Mouse (Mus musculus): ENCODE results near the gene Atf6. TPM values are rescaled to one million over a fixed set of nuclear protein-coding genes. Genes with fewer than 3 reads are reported as not detected.

Atf6 gene
- total RNA-seq, 2 experiments from 2014 or later = 52.5 to 56.3 TPM

DNA sequence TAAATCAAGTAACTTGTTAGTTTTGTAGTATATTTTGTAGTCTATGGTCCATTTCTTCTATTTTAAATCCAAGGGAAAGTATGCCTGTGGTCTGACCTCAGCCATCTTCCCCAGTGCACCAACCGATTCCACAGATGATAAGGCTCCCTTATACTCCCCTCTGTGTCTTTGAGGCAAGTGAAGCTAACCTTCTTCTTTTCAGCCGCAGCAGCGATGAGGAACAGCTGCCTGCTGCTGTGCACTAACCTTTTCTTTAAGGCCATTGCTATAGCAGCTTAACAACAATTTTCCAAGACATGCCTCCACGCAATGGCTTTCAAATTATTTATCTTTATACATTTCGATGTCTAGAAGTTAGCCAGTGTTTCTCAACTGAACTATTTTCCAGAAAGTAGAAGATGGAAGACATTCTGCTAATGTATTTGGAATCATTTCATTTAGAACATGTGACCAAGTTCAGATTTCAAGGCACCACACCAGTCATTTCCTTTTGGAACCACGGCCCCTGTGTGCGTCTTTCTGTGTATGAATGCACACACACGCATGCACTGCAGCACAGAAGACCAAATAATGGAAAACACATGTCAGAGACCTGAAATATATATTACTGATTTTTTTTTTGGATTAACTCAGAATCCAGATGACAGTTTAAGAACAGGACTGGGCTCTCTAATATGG is 149.3 kb downstream of the Atf6 start:
- intact Hi-C loops (cut with DNase I) = no loop called here

GRCm38 (mm10) chr1:170717241-170717828 is 150.2 kb downstream of the Atf6 start:
- no peak for DNase-seq
- intact Hi-C loops (cut with DNase I) = no loop called here

More for the DNA sequence above, 149.3 kb downstream of the Atf6 start:
- no peak for DNase-seq

DNA sequence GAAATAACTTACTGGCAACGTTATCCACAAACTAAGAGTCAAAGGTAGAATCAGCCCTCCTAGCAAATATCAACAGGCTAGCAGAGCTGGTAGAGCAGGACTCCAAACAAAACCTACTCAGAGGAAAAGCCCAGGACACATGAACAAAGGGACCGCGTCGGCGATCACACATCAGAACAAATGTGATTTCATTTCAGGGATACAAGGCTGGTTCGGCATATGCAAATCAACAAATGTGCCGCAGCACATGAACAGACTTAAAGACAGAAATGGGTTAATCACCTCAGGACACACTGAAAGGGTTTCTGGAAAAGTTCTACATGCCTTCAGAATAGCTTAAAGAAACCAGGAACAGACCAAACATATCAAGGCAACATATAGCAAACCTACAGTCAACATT is 155.8 kb downstream of the Atf6 start:
- DNase-seq = no peak
- intact Hi-C loops (cut with DNase I) = no loop called here

DNA sequence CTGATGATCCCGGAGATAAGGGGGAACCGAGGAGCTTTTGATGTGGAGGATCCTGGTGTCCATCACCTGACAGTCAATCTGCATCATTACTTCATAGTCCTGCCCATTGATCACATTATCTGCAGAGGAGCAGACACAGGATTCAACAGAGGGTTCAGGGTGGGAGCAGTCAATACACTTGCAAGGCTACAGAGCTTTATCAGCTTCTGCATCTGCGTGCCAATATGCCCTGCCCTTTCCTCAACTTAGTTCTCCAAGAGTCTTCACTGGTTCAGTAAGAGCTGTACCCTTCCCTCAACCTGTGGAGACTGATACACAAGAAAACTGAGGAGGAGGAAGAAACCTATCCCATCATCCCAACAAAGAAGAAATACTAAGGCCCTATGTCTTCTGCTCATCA is 157.6 kb downstream of the Atf6 start:
- intact Hi-C loops (cut with DNase I) = no loop called here
- no peak for DNase-seq

DNA sequence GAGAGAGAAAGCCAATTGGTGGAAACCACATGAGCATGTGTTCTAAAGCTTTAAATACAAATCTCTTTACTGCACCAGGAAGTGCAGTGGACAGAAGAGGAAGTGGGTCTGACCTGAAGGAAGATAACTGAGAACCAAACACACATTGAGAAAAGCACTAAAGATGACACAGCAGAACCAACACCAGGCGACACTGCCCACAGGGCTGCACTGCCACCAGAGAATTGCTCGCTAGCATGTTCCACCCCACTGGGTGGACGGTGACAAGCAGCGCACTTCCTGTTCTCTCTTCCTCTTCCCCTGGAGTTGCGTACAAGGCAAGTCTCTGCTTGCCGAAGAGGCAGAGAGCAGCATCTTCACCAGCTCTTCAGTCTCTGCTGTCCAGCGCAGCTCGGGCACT is 158.1 kb downstream of the Atf6 start:
- intact Hi-C loops (cut with DNase I) = no loop called here
- DNase-seq = peak in 1 of 2 experiments; percentile 43

- intact Hi-C loops (cut with DNase I) = no loop called here
- no peak for DNase-seq
Observed at GRCm38 (mm10) chr1:170709034-170709433, 158.5 kb downstream of the Atf6 start.

DNA sequence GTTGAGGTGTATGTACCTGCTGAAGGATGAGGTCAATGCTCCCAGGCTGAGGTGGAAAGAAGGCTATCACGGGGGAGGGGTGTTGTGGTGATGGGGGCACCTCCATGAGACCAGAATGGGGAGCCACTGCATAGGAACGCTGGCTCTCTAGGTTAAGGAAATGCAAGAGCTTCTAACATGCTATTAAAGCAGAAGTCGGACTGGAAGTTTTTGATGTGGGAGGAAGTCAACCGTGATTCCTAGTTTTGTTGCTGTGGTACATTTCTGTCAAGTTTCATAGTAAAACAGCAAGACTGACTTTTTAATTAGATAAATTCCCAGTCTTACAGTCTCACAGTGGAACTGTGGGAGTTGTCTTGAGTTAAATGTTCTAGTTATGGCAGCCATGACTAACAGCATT is 161.5 kb downstream of the Atf6 start:
- no peak for DNase-seq
- intact Hi-C loops (cut with DNase I) = no loop called here

DNA sequence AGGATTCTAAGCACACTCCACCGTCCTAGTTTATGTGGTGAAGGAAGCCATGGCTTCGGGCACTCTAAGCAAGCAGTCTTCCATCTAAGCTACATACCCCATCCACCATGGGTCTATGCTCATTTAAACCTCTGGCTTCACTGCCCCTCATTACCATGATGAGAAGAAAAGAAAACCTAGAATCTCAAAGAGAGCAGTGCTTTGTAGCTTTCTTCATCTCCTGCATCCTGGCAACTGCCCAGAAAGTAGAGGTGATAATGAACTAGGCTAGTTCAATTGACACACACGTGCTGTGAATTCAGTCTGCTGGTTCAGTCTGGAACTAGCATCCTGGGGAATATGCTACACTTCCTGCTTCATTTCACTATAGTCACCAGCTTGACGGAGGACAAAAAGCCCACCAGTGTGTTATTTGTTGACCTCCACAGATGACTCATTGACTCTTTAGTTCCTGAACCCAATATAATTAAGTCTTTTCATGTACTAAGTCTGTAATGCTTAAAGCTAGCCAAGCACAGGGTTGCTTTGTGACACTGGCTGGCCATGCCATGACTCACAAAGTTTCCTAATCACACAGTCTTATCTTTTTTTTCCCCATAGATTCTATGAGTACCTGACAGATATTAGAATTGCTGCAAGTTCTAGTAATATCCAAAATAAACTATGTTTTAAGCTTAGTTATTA is 162.5 kb downstream of the Atf6 start:
- intact Hi-C loops (cut with DNase I) = loop anchor here (5.0 kb wide), 1 partner anchor 53 kb away; no protein-coding TSS in a partner anchor

GRCm38 (mm10) chr1:170704103-170704502 is 163.5 kb downstream of the Atf6 start:
- intact Hi-C loops (cut with DNase I) = loop anchor here (5.0 kb wide), 1 partner anchor 52 kb away; no protein-coding TSS in a partner anchor
- DNase-seq = no peak

More for the DNA sequence above, 162.5 kb downstream of the Atf6 start:
- no peak for DNase-seq

GRCm38 (mm10) chr1:170702958-170703357 is 164.6 kb downstream of the Atf6 start:
- intact Hi-C loops (cut with DNase I) = loop anchor here (5.0 kb wide), 1 partner anchor 51 kb away; no protein-coding TSS in a partner anchor
- DNase-seq = no peak

- DNase-seq = no peak
- intact Hi-C loops (cut with DNase I) = loop anchor here (5.0 kb wide), 1 partner anchor 50 kb away; no protein-coding TSS in a partner anchor
Observed at GRCm38 (mm10) chr1:170702263-170702662, 165.3 kb downstream of the Atf6 start.

- DNase-seq = no peak
- intact Hi-C loops (cut with DNase I) = loop anchor here (5.0 kb wide), 1 partner anchor 49 kb away; no protein-coding TSS in a partner anchor
Observed at GRCm38 (mm10) chr1:170701582-170701981, 166.0 kb downstream of the Atf6 start.

DNA sequence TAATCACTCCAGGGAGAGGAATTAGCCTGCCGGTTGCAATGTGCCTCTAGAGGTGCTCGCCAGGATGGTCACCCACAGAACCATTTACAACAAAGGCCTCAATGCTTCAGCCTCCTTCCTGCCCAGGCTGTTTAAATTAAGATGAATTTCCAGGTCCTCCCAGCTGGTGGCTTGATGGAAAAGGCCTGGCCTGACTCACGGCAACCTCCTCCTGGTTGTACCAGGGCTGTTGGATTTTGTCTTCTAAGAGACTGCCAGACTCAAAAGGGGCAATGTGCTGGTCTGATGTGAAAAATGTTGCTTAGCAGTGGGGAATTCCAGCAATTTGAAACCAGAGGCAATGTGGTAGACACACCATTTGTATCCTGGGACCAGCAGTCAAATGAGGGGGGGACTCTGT is 166.4 kb downstream of the Atf6 start:
- intact Hi-C loops (cut with DNase I) = loop anchor here (5.0 kb wide), 1 partner anchor 49 kb away; no protein-coding TSS in a partner anchor
- no peak for DNase-seq

- intact Hi-C loops (cut with DNase I) = loop anchor here (5.0 kb wide), 1 partner anchor 48 kb away; no protein-coding TSS in a partner anchor
Observed at GRCm38 (mm10) chr1:170700496-170701027, 167.0 kb downstream of the Atf6 start.

DNA sequence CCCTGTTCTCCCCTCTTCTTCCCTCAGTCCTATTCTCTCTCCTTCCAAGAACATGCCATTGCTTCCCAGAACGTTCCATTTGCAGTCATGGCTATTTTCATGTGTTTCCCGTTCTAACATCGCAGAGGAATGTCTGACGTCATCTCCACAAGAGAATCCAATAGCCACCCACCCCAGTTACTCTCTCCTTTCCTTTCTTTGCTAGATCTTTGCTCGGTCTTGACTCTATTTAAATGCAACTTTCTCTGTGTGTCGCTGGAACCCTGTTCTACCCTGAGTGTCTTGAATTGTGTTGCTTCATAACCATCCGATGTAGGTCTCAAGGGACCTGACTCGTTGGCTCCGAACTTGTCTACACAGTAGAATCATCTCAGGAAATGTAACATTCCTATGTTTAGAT is 168.0 kb downstream of the Atf6 start:
- DNase-seq = peak in 1 of 2 experiments; percentile 25
- intact Hi-C loops (cut with DNase I) = no loop called here

More at GRCm38 (mm10) chr1:170700496-170701027, 167.0 kb downstream of the Atf6 start:
- no peak for DNase-seq

GRCm38 (mm10) chr1:170698771-170699170 is 168.8 kb downstream of the Atf6 start:
- intact Hi-C loops (cut with DNase I) = no loop called here
- no peak for DNase-seq

DNA sequence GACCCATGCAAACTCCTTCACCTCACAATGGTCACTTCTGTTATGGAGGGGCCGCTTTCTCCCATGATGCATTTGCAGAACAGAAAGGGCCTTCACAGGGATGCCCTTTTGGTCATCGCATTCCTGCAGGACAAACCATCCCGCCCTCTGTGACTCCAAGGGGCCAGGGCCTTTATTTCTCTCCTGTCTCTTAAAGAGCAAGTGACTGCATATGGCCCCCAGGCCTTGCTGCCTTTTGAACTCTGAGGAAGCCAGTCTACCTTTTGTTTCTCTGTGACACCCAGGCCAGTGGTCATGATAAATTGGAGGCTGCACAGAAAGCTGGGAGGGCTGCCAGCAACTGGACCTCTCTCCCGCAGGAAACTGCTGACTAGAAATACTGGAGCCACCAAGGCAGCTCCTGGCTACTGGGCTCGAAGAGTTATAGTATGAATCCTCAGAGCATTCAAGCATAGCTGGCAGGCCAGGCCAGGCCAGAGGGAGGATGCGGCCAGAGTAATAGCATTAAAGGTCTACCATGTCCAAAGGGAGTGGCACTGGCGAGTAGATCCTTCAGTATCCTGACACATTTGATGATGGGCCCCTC is 169.7 kb downstream of the Atf6 start:
- DNase-seq = no peak
- intact Hi-C loops (cut with DNase I) = no loop called here

DNA sequence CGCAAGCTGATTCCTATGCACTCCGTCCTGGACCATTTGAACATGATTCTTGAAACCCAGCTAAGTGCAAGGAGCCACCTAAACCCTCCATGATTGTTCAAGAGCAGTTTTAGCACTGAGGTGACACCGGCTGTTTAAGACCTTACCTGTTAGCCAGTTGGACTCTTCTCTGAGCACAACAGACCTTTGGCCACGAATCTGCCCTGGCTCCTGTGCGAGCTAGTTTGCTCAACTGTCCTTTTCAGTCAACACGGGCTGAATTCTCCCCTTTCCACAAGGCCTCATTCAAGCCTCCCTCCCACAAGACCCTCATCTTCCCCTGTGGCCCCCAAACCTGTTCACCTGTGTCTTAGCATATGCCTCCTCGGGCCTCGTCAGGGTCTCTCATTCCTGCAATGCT is 170.6 kb downstream of the Atf6 start:
- intact Hi-C loops (cut with DNase I) = no loop called here
- DNase-seq = no peak

- no peak for DNase-seq
- intact Hi-C loops (cut with DNase I) = no loop called here
Observed at GRCm38 (mm10) chr1:170695326-170695725, 172.2 kb downstream of the Atf6 start.

DNA sequence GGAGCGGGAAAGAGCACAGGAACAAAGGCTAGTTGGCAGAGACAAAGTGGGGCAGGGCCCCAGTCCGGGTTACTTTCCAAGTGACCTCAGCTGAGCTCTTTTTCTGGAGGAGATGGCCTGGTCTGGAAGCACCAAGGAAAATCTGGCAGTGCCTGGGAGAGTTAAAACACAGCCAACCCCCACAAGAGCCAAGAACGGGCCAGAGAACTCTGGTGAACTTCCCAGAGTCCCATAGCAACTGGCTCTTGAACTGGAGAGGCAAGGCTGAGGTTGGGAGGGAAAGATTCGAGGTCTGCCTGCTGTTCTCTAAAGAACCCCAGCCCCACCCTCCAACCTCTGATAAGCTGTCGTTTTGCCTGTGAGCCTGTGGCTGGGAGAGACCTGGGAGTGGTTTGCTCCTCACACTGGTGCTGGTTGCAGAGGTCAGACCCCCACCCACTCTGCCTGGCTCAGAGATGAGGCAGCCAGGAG is 172.7 kb downstream of the Atf6 start:
- peak; percentile 58 to 69 for DNase-seq
- intact Hi-C loops (cut with DNase I) = no loop called here
